Comparison of ENCODE assay signal across 17 mouse cellular contexts in genomic region chr14:120390231-120390944, GRCm38 (mm10).
DNase-seq lines count a peak whose midpoint lies in the region; ATAC-seq and TF ChIP-seq lines count a peak whose summit lies in the region.
"Had no signal": no experiment of that assay in that cellular context is flagged by ENCODE, and none has a peak within 500 bp of the region (broad histone marks: within the 10 kb centered on the region; RNA-seq: fewer than 3 reads in every experiment).

No protein-coding gene starts in this region.

- H3K4me2 ChIP-seq in liver, embryonic 14.5 days (ENCODE audit: low read depth): no peak overlapping the region
- H3K4me2 ChIP-seq in liver, embryonic 11.5 days: no peak overlapping the region
- H3K4me2 ChIP-seq: embryonic facial prominence, embryonic 15.5 days; kidney, embryonic 15.5 days; liver, embryonic 15.5 days; midbrain, embryonic 15.5 days had no signal

- peak in 1 of 2 experiments; percentile 28 for DNase-seq in heart, adult 2 months
- DNase-seq in heart, adult 18-20 months: no peak
- DNase-seq in liver, embryonic 14.5 days (ENCODE audit: low read depth in 3 of 3, low spot score in 3 of 3): no peak
- DNase-seq in liver, embryonic 11.5 days (ENCODE audit: low spot score): no peak
- DNase-seq in R1 (ENCODE audit: low read depth, low spot score): peak; percentile 56
- DNase-seq in embryo, embryonic 10 days (ENCODE audit: low spot score): no peak
- DNase-seq in ovary, postnatal 36 days (ENCODE audit: low spot score): no peak
- DNase-seq: cerebellum, adult 11-12 months; heart, postnatal 36 days; right cerebral cortex, postnatal 14 days; thymus, adult 2 months had no signal

- no peak for TF ChIP-seq POLR2A in heart, adult 2 months (IDR thresholded peaks at IDR 0.05; ENCODE audit: insufficient read depth, low read depth, low read length)

- H3K27me3 ChIP-seq in heart, adult 2 months (ENCODE audit: control insufficient read depth, insufficient read depth, low read length): no peaks in the 10 kb centered on the region
- no peaks in the 10 kb centered on the region for H3K27me3 ChIP-seq in liver, embryonic 14.5 days (ENCODE audit: control insufficient read depth, insufficient read depth, low read length)
- no peaks in the 10 kb centered on the region for H3K27me3 ChIP-seq in liver, embryonic 11.5 days (replicated peaks; ENCODE audit: control insufficient read depth, insufficient read depth, low read length)
- no peaks in the 10 kb centered on the region for H3K27me3 ChIP-seq in E14TG2a.4 (ENCODE audit: insufficient read depth, low read length)
- H3K27me3 ChIP-seq: embryonic facial prominence, embryonic 15.5 days; forebrain, embryonic 13.5 days; kidney, embryonic 15.5 days; liver, embryonic 15.5 days; midbrain, embryonic 15.5 days had no signal

- WGBS in heart, adult 2 months: 96% methylated on average over 10 of the region's 10 CpGs
- WGBS in liver, embryonic 14.5 days (ENCODE audit: insufficient replicate concordance): 77% methylated on average over 10 of the region's 10 CpGs
- WGBS in liver, embryonic 11.5 days: 87% methylated on average over 10 of the region's 10 CpGs

- no peak for ATAC-seq in liver, embryonic 14.5 days (ENCODE audit: insufficient read depth)
- ATAC-seq in liver, embryonic 11.5 days (replicated peaks; ENCODE audit: low FRiP score): no peak
- ATAC-seq: forebrain, embryonic 13.5 days; midbrain, embryonic 15.5 days had no signal

- peak; percentile 58 for TF ChIP-seq CTCF in heart, adult 2 months (IDR thresholded peaks at IDR 0.05)
- peak; percentile 45; the same call in 1 of the 2 replicates for TF ChIP-seq CTCF in liver, embryonic 14.5 days (IDR thresholded peaks at IDR 0.05; ENCODE audit: low read depth)
- peak; percentile 32 for TF ChIP-seq CTCF in E14TG2a.4 (conservative IDR thresholded peaks at IDR 0.05; ENCODE audit: low read length)

- H3K9me3 ChIP-seq in liver, embryonic 14.5 days (ENCODE audit: control insufficient read depth, low read length): no peaks in the 10 kb centered on the region
- peaks cover 4% of the 10 kb centered on the region; the same call in 1 of the 2 replicates for H3K9me3 ChIP-seq in liver, embryonic 11.5 days (ENCODE audit: control insufficient read depth, low read length)
- H3K9me3 ChIP-seq in E14TG2a.4 (ENCODE audit: low read length): peaks cover 73% of the 10 kb centered on the region
- H3K9me3 ChIP-seq: embryonic facial prominence, embryonic 15.5 days; kidney, embryonic 15.5 days; liver, embryonic 15.5 days; midbrain, embryonic 15.5 days had no signal

- H3K9ac ChIP-seq in heart, adult 2 months (ENCODE audit: low read depth, low read length): no peak overlapping the region
- H3K9ac ChIP-seq in liver, embryonic 14.5 days (replicated peaks): no peak overlapping the region
- no peak overlapping the region for H3K9ac ChIP-seq in liver, embryonic 11.5 days (ENCODE audit: low read depth, low read length)
- H3K9ac ChIP-seq: embryonic facial prominence, embryonic 15.5 days; kidney, embryonic 15.5 days; liver, embryonic 15.5 days; midbrain, embryonic 15.5 days had no signal

- no peak overlapping the region for H3K4me3 ChIP-seq in heart, adult 2 months
- H3K4me3 ChIP-seq in liver, embryonic 14.5 days (ENCODE audit: insufficient read depth in 1 of 2, low read depth in 2 of 2, low read length in 2 of 2): no peak overlapping the region
- H3K4me3 ChIP-seq in liver, embryonic 11.5 days (ENCODE audit: low read depth, low read length): no peak overlapping the region
- H3K4me3 ChIP-seq in E14TG2a.4 (replicated peaks; ENCODE audit: low read length): no peak overlapping the region
- H3K4me3 ChIP-seq: embryonic facial prominence, embryonic 15.5 days; forebrain, embryonic 13.5 days; kidney, embryonic 15.5 days; liver, embryonic 15.5 days; midbrain, embryonic 15.5 days had no signal

- peaks cover 14% of the 10 kb centered on the region for H3K4me1 ChIP-seq in heart, adult 2 months (ENCODE audit: control insufficient read depth, insufficient read depth, low read length)
- H3K4me1 ChIP-seq in liver, embryonic 14.5 days (replicated peaks; ENCODE audit: control insufficient read depth in 2 of 2, insufficient read depth in 2 of 2, low read length in 1 of 2): 0 out of 4 replicates have a peak, but pooled peaks cover 0 to 3% of the 10 kb centered on the region in 2 experiments
- H3K4me1 ChIP-seq in liver, embryonic 11.5 days (replicated peaks; ENCODE audit: control insufficient read depth, insufficient read depth, low read length): peaks cover 7% of the 10 kb centered on the region
- H3K4me1 ChIP-seq in E14TG2a.4 (replicated peaks; ENCODE audit: low read depth, low read length): peaks cover 25% of the 10 kb centered on the region

- H3K36me3 ChIP-seq in heart, adult 2 months (ENCODE audit: control insufficient read depth, insufficient read depth, low read length): peaks cover 28% of the 10 kb centered on the region
- H3K36me3 ChIP-seq in liver, embryonic 14.5 days (replicated peaks; ENCODE audit: control insufficient read depth, insufficient read depth, low read depth): 0 out of 2 replicates have a peak, but pooled peaks cover 2% of the 10 kb centered on the region
- H3K36me3 ChIP-seq in liver, embryonic 11.5 days (ENCODE audit: control insufficient read depth, insufficient read depth, low read length): peaks cover 9% of the 10 kb centered on the region
- peaks cover 27% of the 10 kb centered on the region for H3K36me3 ChIP-seq in E14TG2a.4 (ENCODE audit: insufficient read depth, low read length)
- H3K36me3 ChIP-seq: midbrain, embryonic 15.5 days had no signal

- intact Hi-C loops in heart, adult 2 months (cut with DNase I): no loop called here

- H3K27ac ChIP-seq in heart, adult 2 months: no peak overlapping the region
- no peak overlapping the region for H3K27ac ChIP-seq in liver, embryonic 14.5 days
- H3K27ac ChIP-seq in liver, embryonic 11.5 days (ENCODE audit: low read depth, low read length): no peak overlapping the region
- H3K27ac ChIP-seq: embryonic facial prominence, embryonic 15.5 days; kidney, embryonic 15.5 days; liver, embryonic 15.5 days; midbrain, embryonic 15.5 days had no signal

- no peaks in the 10 kb centered on the region for H3K79me2 ChIP-seq in heart, adult 2 months (replicated peaks; ENCODE audit: control insufficient read depth, insufficient read depth, low read length)

- TF ChIP-seq EP300 in heart, adult 2 months (IDR thresholded peaks at IDR 0.05; ENCODE audit: insufficient read depth, low read depth, low read length): no peak
- TF ChIP-seq EP300 in liver, embryonic 14.5 days (IDR thresholded peaks at IDR 0.05; ENCODE audit: low read depth): no peak
